Mouse (Mus musculus) thymus, adult 2 months (tissue): ENCODE data around the gene Rab35.

Experiments used
- CTCF ChIP-seq: fragments of 200-500 bp; IDR thresholded peaks from 2 replicates; pipeline ENCODE4 v1.5.1; 2012; ENCODE audit warnings: mild to moderate bottlenecking, control low read depth, low read length, moderate library complexity, borderline replicate concordance; ENCODE audit not compliant: control insufficient read depth, poor library complexity, insufficient read depth; ENCODE audit errors: extremely low read depth
- POLR2A ChIP-seq: fragments of 200-500 bp; IDR thresholded peaks from 2 replicates; pipeline ENCODE4 v1.6.1; 2012; ENCODE audit warnings: mild to moderate bottlenecking, low read length, control low read depth, moderate library complexity; ENCODE audit not compliant: control insufficient read depth, poor library complexity, insufficient read depth; ENCODE audit errors: extremely low read depth

DNA sequence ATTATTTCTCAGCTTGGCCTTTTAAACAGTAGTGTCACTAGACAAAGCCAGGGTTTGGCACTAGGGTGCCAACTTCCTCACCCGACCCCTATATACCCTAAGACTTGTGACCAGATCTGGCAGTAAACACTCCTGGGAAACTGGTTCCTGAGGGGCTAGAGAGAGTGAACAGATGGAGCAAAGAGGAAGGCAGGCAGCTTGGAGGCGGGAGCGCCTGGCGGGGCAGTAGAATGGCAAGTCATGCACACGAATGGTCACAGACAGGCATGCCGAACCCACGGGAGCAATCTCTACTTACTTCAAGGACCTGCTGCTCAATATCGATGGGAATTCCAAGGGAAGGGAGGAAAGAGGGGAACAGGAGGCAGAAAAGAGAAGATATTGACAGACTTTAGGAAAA is 40.1 kb downstream of the Rab35 start:
- TF ChIP-seq CTCF (no peak), POLR2A (no peak)
